Mouse (Mus musculus): ENCODE data around the gene Rbms2.
A peak's percentile ranks its signal among the peaks of the same experiment; 100 is the strongest.
"Not testable (repeated sequence)": the region's sequence is repeated elsewhere in the genome, so short reads cannot be mapped to it uniquely, and the experiment has no call there.

Gene Rbms2

GRCm38 (mm10) chr10:128091564-128092505 lies 88.3 kb downstream of the Rbms2 start, which contains the start of gene Baz2a:
Gene Baz2a (plus strand): TSS chr10:128091577.
- peak; percentile 74 to 76 for DNase-seq (ENCODE audit: low spot score in 2 of 2)

GRCm38 (mm10) chr10:128090651-128091563 lies 89.2 kb downstream of the Rbms2 start:
- DNase-seq (ENCODE audit: low spot score in 2 of 2): peak; percentile 91 to 95

DNA sequence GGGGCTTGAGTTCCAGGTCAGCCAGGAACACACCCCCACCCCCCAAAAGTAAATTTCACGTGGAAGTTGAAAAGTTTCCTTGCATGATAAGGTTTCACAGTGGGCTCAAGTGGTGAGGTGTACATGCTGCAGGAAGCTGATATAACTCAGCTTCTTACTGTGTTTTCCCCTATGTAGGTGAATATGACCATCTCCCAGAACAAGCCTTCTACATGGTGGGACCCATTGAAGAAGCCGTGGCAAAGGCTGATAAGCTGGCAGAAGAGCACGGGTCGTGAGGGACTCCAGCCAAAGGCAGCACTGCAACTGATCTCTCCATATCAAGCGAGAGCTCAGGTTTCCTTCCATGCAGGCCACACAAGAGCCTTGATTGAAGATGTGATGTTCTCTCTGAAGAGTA lies 90.3 kb downstream of the Rbms2 start:
- DNase-seq (ENCODE audit: low spot score in 2 of 2): no peak

GRCm38 (mm10) chr10:128088181-128088580 lies 91.9 kb downstream of the Rbms2 start:
- no peak for DNase-seq (ENCODE audit: low spot score in 2 of 2)

- DNase-seq (ENCODE audit: low spot score in 2 of 2): not testable (repeated sequence)
Observed at GRCm38 (mm10) chr10:128087216-128087615, 92.9 kb downstream of the Rbms2 start.

- no peak for DNase-seq (ENCODE audit: low spot score in 2 of 2)
Observed at GRCm38 (mm10) chr10:128086391-128086790, 93.7 kb downstream of the Rbms2 start.

DNA sequence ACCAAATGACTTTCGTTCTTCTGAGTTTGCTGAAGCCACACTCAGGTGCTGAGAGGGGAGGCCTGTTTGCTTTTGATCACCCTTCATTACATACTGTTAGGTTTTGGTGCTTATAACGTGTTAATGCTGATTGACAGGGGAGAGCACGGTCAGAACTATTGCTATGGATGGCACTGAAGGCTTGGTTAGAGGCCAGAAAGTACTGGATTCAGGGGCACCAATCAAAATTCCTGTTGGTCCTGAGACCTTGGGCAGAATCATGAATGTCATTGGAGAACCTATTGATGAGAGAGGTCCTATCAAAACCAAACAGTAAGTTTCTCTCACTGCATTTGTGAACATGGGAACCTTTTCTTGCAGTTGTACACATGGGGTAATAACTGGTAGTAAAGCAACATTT lies 95.9 kb downstream of the Rbms2 start:
- DNase-seq (ENCODE audit: low spot score in 2 of 2): no peak

DNA sequence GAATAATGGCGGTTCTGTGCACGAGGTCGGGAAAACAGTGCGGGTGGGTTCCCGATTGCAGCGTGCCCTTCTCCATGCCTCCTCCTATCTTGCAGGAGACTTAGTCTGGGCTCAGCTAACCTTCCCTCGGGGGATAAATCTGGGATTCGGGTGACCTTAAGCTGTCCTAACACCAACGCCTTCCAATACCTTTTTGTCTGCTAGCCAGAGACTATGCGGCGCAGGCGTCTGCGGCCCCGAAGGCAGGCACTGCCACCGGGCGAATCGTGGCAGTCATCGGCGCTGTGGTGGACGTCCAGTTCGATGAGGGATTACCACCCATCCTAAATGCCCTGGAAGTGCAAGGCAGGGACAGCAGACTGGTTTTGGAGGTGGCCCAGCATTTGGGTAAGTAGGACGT lies 96.4 kb downstream of the Rbms2 start:
- peak in 1 of 2 experiments; percentile 39 for DNase-seq (ENCODE audit: low spot score in 2 of 2)

GRCm38 (mm10) chr10:128082880-128083421 lies 97.1 kb downstream of the Rbms2 start, which contains the start of gene Atp5b:
Gene Atp5b (plus strand): TSS chr10:128083273.
- peak; percentile 100 for DNase-seq (ENCODE audit: low spot score in 2 of 2)

DNA sequence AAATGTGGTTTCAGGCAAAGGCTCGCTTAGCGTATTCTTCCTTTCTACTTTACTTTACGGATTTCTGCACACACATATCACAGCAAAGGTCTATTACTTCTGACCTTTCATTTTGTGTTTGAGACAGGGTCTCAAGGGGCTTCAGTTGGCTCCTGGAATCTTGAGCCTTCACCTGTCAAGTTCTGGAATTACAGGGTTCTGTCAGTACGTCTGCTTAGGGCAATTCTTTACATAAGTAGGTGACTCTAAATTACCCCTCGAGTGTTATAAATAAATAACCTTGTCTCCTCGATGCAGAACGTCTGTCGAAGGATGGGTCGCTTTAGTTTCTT lies 97.7 kb downstream of the Rbms2 start:
- no peak for DNase-seq (ENCODE audit: low spot score in 2 of 2)

DNA sequence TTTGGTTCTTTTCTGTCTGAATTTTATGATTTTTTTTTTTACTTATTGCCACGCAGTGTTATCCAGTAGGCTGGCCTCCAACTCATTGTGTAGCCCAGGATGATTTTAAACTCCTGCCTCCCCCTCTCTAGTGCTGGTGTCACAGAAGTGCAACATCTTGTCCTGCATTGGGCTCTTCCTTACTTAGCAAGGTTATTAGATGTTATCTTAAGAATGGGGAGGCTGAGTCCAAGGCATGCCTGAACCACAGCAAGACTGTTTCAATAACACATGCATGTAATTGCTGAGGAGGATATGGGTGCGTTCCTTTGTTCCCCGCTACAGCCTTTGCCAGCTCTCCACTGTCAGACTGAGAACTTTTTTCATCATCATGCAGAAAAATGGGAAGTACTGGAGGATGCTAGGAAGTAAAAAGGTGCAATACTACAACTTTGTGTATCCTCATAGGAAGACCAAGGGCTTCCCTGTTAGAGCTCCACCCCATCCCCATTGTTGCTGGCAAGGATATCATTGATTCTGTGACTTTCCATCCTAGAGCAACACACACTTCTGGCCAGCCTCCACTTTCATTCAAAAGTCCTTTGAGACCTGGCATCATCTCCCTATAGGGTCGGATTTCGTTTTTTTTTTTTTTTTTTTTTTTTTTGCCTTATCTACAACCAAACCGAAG lies 98.2 kb downstream of the Rbms2 start:
- DNase-seq (ENCODE audit: low spot score in 2 of 2): no peak

Data from heart, adult 9 months (tissue).